10 mouse cellular contexts compared by ENCODE assay signal in genomic region chr3:143291793-143292192, GRCm38 (mm10).
A peak's percentile ranks its signal among the peaks of the same experiment; 100 is the strongest.
DNase-seq lines count a peak whose midpoint lies in the region.
"Had no signal": no experiment of that assay in that cellular context is flagged by ENCODE, and none has a peak within 500 bp of the region (broad histone marks: within the 10 kb centered on the region; RNA-seq: fewer than 3 reads in every experiment).

No protein-coding gene starts in this region.

- intact Hi-C loops in heart, postnatal 14 days (cut with DNase I), result no loop called here
- intact Hi-C loops in heart, postnatal 25 days (cut with DNase I), result no loop called here

- peak; percentile 36 for DNase-seq in adrenal gland, postnatal 14 days
- no peak for DNase-seq in adrenal gland, adult 18-20 months (ENCODE audit: low spot score in 2 of 2)
- DNase-seq in heart, postnatal 14 days, result peak; percentile 8 to 18
- DNase-seq in heart, postnatal 25 days (ENCODE audit: low spot score), result no peak
- peak; percentile 16 for DNase-seq in 3T3-L1 (ENCODE audit: low read depth, low spot score)
- peak; percentile 32 to 42 for DNase-seq in layer of hippocampus, postnatal 14 days (ENCODE audit: low spot score in 2 of 2)
- no peak for DNase-seq in ovary, postnatal 36 days (ENCODE audit: low spot score)
- DNase-seq in urinary bladder, postnatal 36 days (ENCODE audit: low spot score in 2 of 2), result no peak
- DNase-seq: gastrocnemius, postnatal 14 days; thymus, postnatal 14 days had no signal

Comparison
In these comparisons a context has a peak if more than half of its experiments do, and no peak if none do; other contexts are left out.
1. DNase-seq: peak in adrenal gland, postnatal 14 days (single experiment), heart, postnatal 14 days (2 of 2), 3T3-L1 (single experiment) and layer of hippocampus, postnatal 14 days (2 of 2); none in adrenal gland, adult 18-20 months (0 of 2), heart, postnatal 25 days (single experiment), ovary, postnatal 36 days (single experiment) and urinary bladder, postnatal 36 days (0 of 2).